Mouse (Mus musculus) olfactory bulb, adult 2 months (tissue): ENCODE data around the gene Clybl.

Experiments
- CTCF ChIP-seq: fragments of 200-500 bp; IDR thresholded peaks from 2 replicates; pipeline ENCODE4 v1.5.1; 2012; ENCODE audit warnings: low read depth, mild to moderate bottlenecking, low read length, moderate library complexity; ENCODE audit not compliant: insufficient read depth
- POLR2A ChIP-seq: fragments of 200-500 bp; IDR thresholded peaks from 2 replicates; pipeline ENCODE4 v1.6.1; 2012; ENCODE audit warnings: mild to moderate bottlenecking, low read depth, low read length, moderate library complexity; ENCODE audit not compliant: insufficient read depth

DNA sequence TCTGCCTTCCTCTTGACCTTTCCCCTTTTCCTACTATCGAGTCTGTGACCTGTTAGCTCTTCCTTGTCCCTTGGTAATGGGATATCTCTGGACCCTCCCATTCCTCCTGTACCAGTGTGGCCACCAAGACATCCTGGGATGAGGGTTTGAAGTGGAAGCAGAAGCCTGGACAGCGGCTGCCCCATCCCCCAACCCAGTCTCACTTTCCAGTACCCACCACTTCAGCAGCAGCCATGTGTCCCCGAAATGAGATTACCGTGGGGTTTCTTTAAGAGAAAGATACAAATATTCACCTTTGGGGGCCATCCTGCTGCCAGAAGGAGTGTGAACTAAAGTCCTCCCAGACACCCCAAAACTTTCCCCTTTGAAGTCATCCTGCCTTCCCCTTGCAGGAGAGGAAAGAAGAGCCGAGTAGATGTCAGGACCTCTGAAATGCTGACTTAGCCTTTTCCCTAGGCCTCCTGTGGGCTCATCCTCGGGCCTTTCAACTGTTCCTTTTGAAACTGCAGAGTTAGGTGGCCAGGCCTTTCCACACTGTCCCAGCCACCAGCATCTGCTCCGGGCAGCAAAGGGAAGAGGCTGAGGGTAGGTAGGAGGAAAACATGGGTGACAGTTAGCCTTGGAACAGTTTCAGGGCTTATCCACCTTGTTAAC is 44.1 kb downstream of the Clybl start:
- TF ChIP-seq CTCF (no peak), POLR2A (no peak)
